Mouse (Mus musculus): Measurements from ENCODE around the gene Kif3b.

GRCm38 (mm10) chr2:153286524-153286923 lies 4.7 kb upstream of the Kif3b start:
- no peak for TF ChIP-seq MAFK (IDR thresholded peaks at IDR 0.05; ENCODE audit: insufficient read depth, low read depth, low read length)
- no peak for TF ChIP-seq CHD2 (IDR thresholded peaks at IDR 0.05; ENCODE audit: low read depth, low read length)

Data from ES-E14 (cell line).